Mouse (Mus musculus): Measurements from ENCODE around the gene Grifin.

GRCm38 (mm10) chr5:140602540-140602939 is 37.7 kb upstream of the Grifin start:
- TF ChIP-seq POLR2A (IDR thresholded peaks at IDR 0.05; ENCODE audit: control insufficient read depth, extremely low read depth, insufficient read depth, low read length, poor library complexity) (no peak), CTCF (IDR thresholded peaks at IDR 0.05; ENCODE audit: borderline replicate concordance, control insufficient read depth, extremely low read depth, insufficient read depth, low read length, poor library complexity) (no peak)

Data from thymus, adult 2 months (tissue).